Mouse (Mus musculus) left cerebral cortex, adult 6 months (tissue): ENCODE results near the gene Uchl1. TPM values are rescaled to one million over a fixed set of nuclear protein-coding genes. Genes with fewer than 3 reads are reported as not detected.

Source experiments
- long read RNA-seq, 2 experiments: library from polyadenylated mRNA; unstranded; transcript quantifications; one replicate each; pipeline ENCODE4 v2.0.0; 2019 to 2020
- polyA plus RNA-seq: library from polyadenylated mRNA; unstranded; fragments of <200 nt; fragmentation: Nextera tagmentation; gene quantifications from 2 replicates; pipeline ENCODE4 v1.2.3, GENCODE M21; 2021

Uchl1 gene
- 1,245 and 1,266 TPM in 2 replicates for polyA plus RNA-seq
- long read RNA-seq, experiment 1, transcript Uchl1-202 (7 exons, 980 nt), result major isoform, 36 of 1,427 reads
- long read RNA-seq, experiment 1, partial matches to known transcripts, result 1,340 of 1,427 reads
- long read RNA-seq, experiment 1, other reads (novel, unspliced or antisense), result 47 of 1,427 reads
- long read RNA-seq, experiment 2, transcript Uchl1-202 (7 exons, 980 nt), result major isoform, 38 of 1,220 reads
- long read RNA-seq, experiment 2, transcript Uchl1-204 (3 exons, 228 nt), result minor isoform, 24 of 1,220 reads
- long read RNA-seq, experiment 2, partial matches to known transcripts, result 84 of 1,220 reads
- long read RNA-seq, experiment 2, other reads (novel, unspliced or antisense), result 1,074 of 1,220 reads

GRCm38 (mm10) chr5:66675983-66676382 lies at the start of gene Uchl1:
Uchl1 (plus strand) TSS chr5:66676091.

Other genes starting within 250 kb of the Uchl1 start
- gene Apbb2, start 57.3 kb upstream of the Uchl1 start, polyA plus RNA-seq, result 26.2 and 27.2 TPM in 2 replicates
- gene Limch1, start 69.7 kb downstream of the Uchl1 start, polyA plus RNA-seq, result 39.4 and 57.4 TPM in 2 replicates